Mouse (Mus musculus) small intestine, adult 10 weeks (tissue): ENCODE results near the gene Zbp1. TPM values are rescaled to one million over a fixed set of nuclear protein-coding genes. Genes with fewer than 3 reads are reported as not detected.

Experiments
- polyA plus RNA-seq: library from polyadenylated mRNA; stranded (reverse); fragments of 350-450 nt; fragmentation: Illumina TruSeq; extraction: RNeasy Lipid Tissue Mini Kit (QIAGEN cat#74804); gene quantifications from one replicate; pipeline ENCODE4 v1.2.3, GENCODE M21; 2014; ENCODE audit warnings: low replicate concordance

Zbp1 gene
- polyA plus RNA-seq, result 15.4 TPM

DNA sequence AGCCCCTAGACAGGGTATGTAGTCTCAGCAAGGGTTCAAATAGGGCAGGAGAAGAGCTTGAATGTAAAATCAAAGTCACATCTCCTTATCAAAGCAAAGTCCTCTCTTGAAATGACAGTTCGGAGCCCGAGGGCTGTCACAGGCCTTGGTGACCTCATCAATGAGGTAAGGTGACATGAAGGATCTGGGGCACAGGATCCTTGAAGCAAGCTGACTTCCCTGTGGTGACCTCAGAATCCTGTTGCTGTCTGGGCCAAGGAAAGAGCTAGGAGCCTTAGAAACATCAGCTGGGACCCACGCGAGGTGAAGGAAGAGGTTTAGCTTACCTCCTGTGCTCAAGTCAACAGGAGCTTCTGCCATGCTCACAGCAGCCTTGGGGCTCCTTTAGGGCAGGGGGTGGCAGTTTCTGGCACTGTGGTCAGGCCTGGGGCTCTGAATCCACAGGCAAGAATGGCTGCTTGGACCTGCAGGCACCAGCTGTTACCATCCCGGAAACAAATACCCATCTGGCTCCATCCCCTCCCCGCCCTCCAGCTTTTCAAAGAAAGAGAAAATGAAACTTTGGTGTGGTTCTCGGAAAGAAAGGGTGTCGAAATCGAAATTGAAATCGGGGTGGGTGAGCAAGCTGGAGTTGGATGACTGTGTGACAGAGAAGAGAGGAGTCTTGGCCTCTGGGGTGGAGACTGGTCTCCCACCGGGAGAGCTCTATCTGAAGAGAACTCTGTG, at the start of gene Zbp1:
TSS of gene Zbp1 (minus strand) at position 508 of the 726 bp plus-strand sequence.

Other genes with a start within 250 kb of the Zbp1 start
- gene Spo11, start 241.2 kb downstream of the Zbp1 start, polyA plus RNA-seq, result 0.67 TPM
- 25.4 TPM for gene Rae1, start 218.8 kb downstream of the Zbp1 start, polyA plus RNA-seq
- gene Rbm38, start 198.4 kb downstream of the Zbp1 start, polyA plus RNA-seq, result 0.19 TPM
- 0.22 TPM for gene Ctcfl, start 99.4 kb downstream of the Zbp1 start, polyA plus RNA-seq
- 68.7 TPM for gene Pck1, start 65.9 kb downstream of the Zbp1 start, polyA plus RNA-seq
- gene Pmepa1, start 57.6 kb upstream of the Zbp1 start, polyA plus RNA-seq, result 8.0 TPM